Mouse (Mus musculus) heart, adult 2 months (tissue): ENCODE results near the gene 1700092M07Rik. TPM values are rescaled to one million over a fixed set of nuclear protein-coding genes. Genes with fewer than 3 reads are reported as not detected.
"Not testable (repeated sequence)": the region's sequence is repeated elsewhere in the genome, so short reads cannot be mapped to it uniquely, and the experiment has no call there.

Experiments used
- DNase-seq, 2 experiments: peaks; one replicate each; pipeline ENCODE4 v3.0.0; 2021
- H3K27ac ChIP-seq: fragments of 200-600 bp; 2 replicates; pipeline ENCODE4 v1.8.1; 2022
- H3K27me3 ChIP-seq: fragments of 200-500 bp; 2 replicates; pipeline ENCODE4 v1.6.1; 2012; ENCODE audit warnings: mild to moderate bottlenecking, low read length, inconsistent platforms, mixed read lengths; ENCODE audit not compliant: control insufficient read depth, insufficient read depth
- H3K36me3 ChIP-seq: fragments of 200-500 bp; 2 replicates; pipeline ENCODE4 v1.6.1; 2012; ENCODE audit warnings: low read length, inconsistent platforms; ENCODE audit not compliant: control insufficient read depth, insufficient read depth
- H3K4me1 ChIP-seq: fragments of 200-500 bp; 2 replicates; pipeline ENCODE4 v1.6.1; 2011; ENCODE audit warnings: low read length; ENCODE audit not compliant: control insufficient read depth, insufficient read depth
- H3K4me3 ChIP-seq: fragments of 200-600 bp; 2 replicates; pipeline ENCODE4 v1.8.1; 2022
- H3K79me2 ChIP-seq: fragments of 200-500 bp; replicated peaks from 2 replicates; pipeline ENCODE4 v1.6.1; 2012; ENCODE audit warnings: mild to moderate bottlenecking, inconsistent platforms, low read length, moderate library complexity, mixed read lengths; ENCODE audit not compliant: control insufficient read depth, insufficient read depth
- H3K9ac ChIP-seq: fragments of 200-500 bp; 2 replicates; pipeline ENCODE4 v1.6.1; 2012; ENCODE audit warnings: low read depth, mild to moderate bottlenecking, control low read depth, inconsistent platforms, low read length, mixed read lengths
- CTCF ChIP-seq: fragments of 200-600 bp; IDR thresholded peaks from 2 replicates; pipeline ENCODE4 v1.8.1; 2022; ENCODE audit warnings: antibody characterized with exemption, mild to moderate bottlenecking, moderate library complexity
- EP300 ChIP-seq: fragments of 200-500 bp; IDR thresholded peaks from 2 replicates; pipeline ENCODE4 v1.6.1; 2011; ENCODE audit warnings: low read depth, low read length, control low read depth; ENCODE audit not compliant: insufficient read depth
- POLR2A ChIP-seq: fragments of 200-500 bp; IDR thresholded peaks from 2 replicates; pipeline ENCODE4 v1.6.1; 2011; ENCODE audit warnings: mild to moderate bottlenecking, low read depth, low read length, control low read depth; ENCODE audit not compliant: insufficient read depth
- WGBS: fragments of 180-500 bp; shearing (Covaris S2); methylation state at CpG from one replicate; pipeline ENCODE4 v1.1.7; 2018; 5-methylcytosine and 5-hydroxymethylcytosine counted together
- intact Hi-C: fragments of 180-260 bp; cut with DNase I; formaldehyde crosslinking; loops from one replicate; pipeline ENCODE4 v1.15.1; 2025
- polyA plus RNA-seq: library from polyadenylated mRNA; depleted of rRNA; stranded (reverse); fragments of >200 nt; gene quantifications from 2 replicates; pipeline ENCODE4 v1.2.3, GENCODE M21; 2012
- total RNA-seq, 2 experiments: library from RNA; stranded (reverse); gene quantifications; 2 replicates each; pipeline ENCODE4 v1.2.3; 2021

The 1700092M07Rik gene
- total and polyA plus RNA-seq, 3 experiments, result 0.57 to 0.62 TPM; not detected in 1

GRCm38 (mm10) chr19:8724392-8724791, 16.1 kb upstream of the 1700092M07Rik start:
- intact Hi-C loops, result loop anchor here (5.0 kb wide), 2 partner anchors 78 to 93 kb away; partner anchors contain the start of genes Ttc9c and Zbtb3
- Histone ChIP-seq H3K4me1 (peaks cover 2% of the 10 kb centered on the region), H3K4me3 (peak overlapping the region; percentile 58; the same call in 1 of the 2 replicates), H3K9ac (no peak overlapping the region), H3K27me3 (no peaks in the 10 kb centered on the region), H3K79me2 (no peaks in the 10 kb centered on the region; the same call in 1 of the 2 replicates), H3K27ac (no peak overlapping the region), H3K36me3 (peaks cover 31% of the 10 kb centered on the region)
- 10% methylated on average over 2 of the region's 2 CpGs for WGBS
- TF ChIP-seq EP300, result no peak
- no peak for TF ChIP-seq CTCF
- no peak for TF ChIP-seq POLR2A
- DNase-seq, result no peak

GRCm38 (mm10) chr19:8725081-8725613, 15.4 kb upstream of the 1700092M07Rik start:
- Histone ChIP-seq H3K27me3 (no peaks in the 10 kb centered on the region), H3K4me1 (peaks cover 2% of the 10 kb centered on the region), H3K79me2 (no peaks in the 10 kb centered on the region; the same call in 1 of the 2 replicates), H3K27ac (no peak overlapping the region), H3K4me3 (no peak overlapping the region), H3K9ac (no peak overlapping the region), H3K36me3 (peaks cover 31% of the 10 kb centered on the region)
- DNase-seq, result no peak
- WGBS, result 65% methylated on average over 4 of the region's 4 CpGs
- TF ChIP-seq EP300 (no peak), POLR2A (no peak), CTCF (no peak)
- intact Hi-C loops, result no loop called here

GRCm38 (mm10) chr19:8726609-8727390, 13.7 kb upstream of the 1700092M07Rik start:
- no peak overlapping the region for H3K4me3 ChIP-seq
- no peak overlapping the region for H3K27ac ChIP-seq
- DNase-seq, result no peak
- TF ChIP-seq POLR2A (no peak), EP300 (no peak), CTCF (no peak)
- H3K27me3 ChIP-seq, result no peaks in the 10 kb centered on the region
- WGBS, result 51% methylated on average over 3 of the region's 3 CpGs
- no peak overlapping the region for H3K9ac ChIP-seq
- H3K36me3 ChIP-seq, result peaks cover 31% of the 10 kb centered on the region
- intact Hi-C loops, result no loop called here
- H3K4me1 ChIP-seq, result peaks cover 2% of the 10 kb centered on the region
- no peaks in the 10 kb centered on the region; the same call in 1 of the 2 replicates for H3K79me2 ChIP-seq

- Histone ChIP-seq H3K9ac (no peak overlapping the region), H3K4me1 (peaks cover 2% of the 10 kb centered on the region), H3K27ac (no peak overlapping the region), H3K36me3 (peaks cover 28% of the 10 kb centered on the region), H3K4me3 (no peak overlapping the region), H3K79me2 (no peaks in the 10 kb centered on the region), H3K27me3 (no peaks in the 10 kb centered on the region)
- no peak for DNase-seq
- intact Hi-C loops, result no loop called here
- TF ChIP-seq CTCF (no peak), EP300 (no peak), POLR2A (no peak)
- WGBS, result 29% methylated on average over 5 of the region's 5 CpGs
Measured at GRCm38 (mm10) chr19:8727495-8728114, 12.9 kb upstream of the 1700092M07Rik start.

- H3K27ac ChIP-seq, H3K4me1 ChIP-seq, H3K4me3 ChIP-seq, H3K27me3 ChIP-seq, H3K9ac ChIP-seq, H3K79me2 ChIP-seq, intact Hi-C loops, DNase-seq: not testable (repeated sequence)
- H3K36me3 ChIP-seq, result peaks cover 28% of the 10 kb centered on the region
- WGBS, result 44% methylated on average over 3 of the region's 3 CpGs
Measured at GRCm38 (mm10) chr19:8728335-8729099, 12.0 kb upstream of the 1700092M07Rik start.
